Mouse (Mus musculus) megakaryocyte, embryonic 14.5 days (primary cell): Measurements from ENCODE around the gene Olfr616.

Experiments used
- FLI1 ChIP-seq: IDR thresholded peaks from 2 replicates; pipeline ENCODE4 v1.6.1; 2012; ENCODE audit warnings: low read length, inconsistent platforms, mixed read lengths
- GATA1 ChIP-seq: IDR thresholded peaks from 3 replicates; pipeline ENCODE4 v1.6.1; 2012; ENCODE audit warnings: mixed read lengths, low read length, inconsistent platforms, borderline replicate concordance

DNA sequence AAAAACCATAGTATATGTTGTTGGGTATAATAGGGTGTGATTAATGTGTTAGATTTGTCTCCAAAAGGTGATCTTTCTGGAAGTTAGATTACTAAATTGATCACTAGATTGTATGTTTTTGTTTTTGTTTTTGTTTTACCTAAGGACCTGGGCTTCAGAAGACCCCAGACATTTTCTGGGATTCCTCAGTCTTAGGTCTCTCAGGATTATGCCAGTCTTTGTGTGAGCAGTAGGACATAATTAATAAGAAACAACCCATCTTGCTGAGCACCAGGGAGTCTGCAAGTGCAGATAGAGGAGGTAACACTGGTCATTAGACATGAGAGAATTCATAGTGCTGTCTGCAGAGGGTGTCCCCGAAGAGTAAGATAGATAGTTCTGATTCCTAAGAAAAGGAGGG, 3.8 kb upstream of the Olfr616 start, which contains the start of gene Olfr617:
- TF ChIP-seq GATA1 (no peak), FLI1 (no peak)
